Mouse (Mus musculus) cortical plate, adult 2 months (tissue): ENCODE results near the gene Fam19a5. TPM values are rescaled to one million over a fixed set of nuclear protein-coding genes. Genes with fewer than 3 reads are reported as not detected.
A peak's percentile ranks its signal among the peaks of the same experiment; 100 is the strongest.

Source experiments
- H3K27ac ChIP-seq: fragments of 200-500 bp; 2 replicates; pipeline ENCODE4 v1.5.1; 2012; ENCODE audit warnings: low read length, control low read depth, inconsistent platforms; ENCODE audit not compliant: insufficient read depth
- H3K4me1 ChIP-seq: fragments of 200-500 bp; 2 replicates; pipeline ENCODE4 v1.6.1; 2011; ENCODE audit warnings: low read length; ENCODE audit not compliant: control insufficient read depth, insufficient read depth
- H3K4me3 ChIP-seq: fragments of 200-500 bp; 2 replicates; pipeline ENCODE4 v1.5.1; 2011; ENCODE audit warnings: mild to moderate bottlenecking, low read length, control low read depth; ENCODE audit not compliant: insufficient read depth
- CTCF ChIP-seq: fragments of 200-500 bp; IDR thresholded peaks from 2 replicates; pipeline ENCODE4 v1.5.1; 2011; ENCODE audit warnings: mild to moderate bottlenecking, control low read depth, low read length; ENCODE audit not compliant: insufficient read depth; ENCODE audit errors: extremely low read depth
- POLR2A ChIP-seq: fragments of 200-500 bp; IDR thresholded peaks from 2 replicates; pipeline ENCODE4 v1.6.1; 2011; ENCODE audit warnings: mild to moderate bottlenecking, low read length, control low read depth; ENCODE audit not compliant: insufficient read depth; ENCODE audit errors: extremely low read depth
- polyA plus RNA-seq: library from polyadenylated mRNA; depleted of rRNA; stranded (reverse); fragments of >200 nt; gene quantifications from 2 replicates; pipeline ENCODE4 v1.2.3, GENCODE M21; 2012

Gene Fam19a5
- polyA plus RNA-seq, 1 experiment, result 102 TPM

- TF ChIP-seq POLR2A (no peak), CTCF (no peak)
- no peak overlapping the region for H3K4me3 ChIP-seq
- H3K4me1 ChIP-seq, result peaks cover 3% of the 10 kb centered on the region; the same call in 1 of the 2 replicates
- H3K27ac ChIP-seq, result no peak overlapping the region
Observed at GRCm38 (mm10) chr15:87609236-87609635, 65.1 kb downstream of the Fam19a5 start.

- Histone ChIP-seq H3K4me1 (peaks cover 6% of the 10 kb centered on the region), H3K4me3 (peak overlapping the region; percentile 31; the same call in 1 of the 2 replicates), H3K27ac (peak overlapping the region; percentile 72; the same call in 1 of the 2 replicates)
- TF ChIP-seq POLR2A, result no peak
- TF ChIP-seq CTCF, result peak; percentile 45
Observed at GRCm38 (mm10) chr15:87623966-87624609, 80.0 kb downstream of the Fam19a5 start.

- H3K4me1 ChIP-seq, result peaks cover 6% of the 10 kb centered on the region
- H3K27ac ChIP-seq, result peak overlapping the region; percentile 72; the same call in 1 of the 2 replicates
- TF ChIP-seq POLR2A (no peak), CTCF (no peak)
- peak overlapping the region; percentile 48; the same call in 1 of the 2 replicates for H3K4me3 ChIP-seq
Observed at GRCm38 (mm10) chr15:87624610-87625091, 80.6 kb downstream of the Fam19a5 start.

- TF ChIP-seq POLR2A (no peak), CTCF (peak; percentile 92)
- H3K4me3 ChIP-seq, result peak overlapping the region; percentile 48
- peaks cover 8% of the 10 kb centered on the region for H3K4me1 ChIP-seq
- H3K27ac ChIP-seq, result no peak overlapping the region
Observed at GRCm38 (mm10) chr15:87625236-87626023, 81.3 kb downstream of the Fam19a5 start.

DNA sequence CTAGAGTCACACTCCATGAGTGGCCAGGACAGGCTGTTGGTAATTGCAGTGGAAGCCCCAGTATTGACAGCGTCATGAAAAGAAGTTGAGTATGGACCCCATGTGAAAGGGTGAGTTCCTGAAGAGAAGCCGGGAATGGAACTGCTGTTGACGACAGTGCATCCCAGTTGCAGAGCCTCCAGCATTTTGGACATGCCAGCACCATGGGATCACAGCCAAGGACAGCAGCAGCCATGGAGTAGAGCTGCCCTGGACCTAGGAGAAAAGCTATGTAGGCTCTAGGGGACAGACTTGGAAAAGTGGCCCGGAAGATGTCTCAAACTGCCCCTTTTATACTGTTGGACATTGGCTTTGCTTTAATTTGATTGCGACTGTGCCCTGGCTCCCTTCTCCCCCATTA lies 91.2 kb downstream of the Fam19a5 start:
- Histone ChIP-seq H3K4me1 (peaks cover 4% of the 10 kb centered on the region), H3K4me3 (no peak overlapping the region), H3K27ac (no peak overlapping the region)
- TF ChIP-seq CTCF, result no peak
- TF ChIP-seq POLR2A, result no peak

DNA sequence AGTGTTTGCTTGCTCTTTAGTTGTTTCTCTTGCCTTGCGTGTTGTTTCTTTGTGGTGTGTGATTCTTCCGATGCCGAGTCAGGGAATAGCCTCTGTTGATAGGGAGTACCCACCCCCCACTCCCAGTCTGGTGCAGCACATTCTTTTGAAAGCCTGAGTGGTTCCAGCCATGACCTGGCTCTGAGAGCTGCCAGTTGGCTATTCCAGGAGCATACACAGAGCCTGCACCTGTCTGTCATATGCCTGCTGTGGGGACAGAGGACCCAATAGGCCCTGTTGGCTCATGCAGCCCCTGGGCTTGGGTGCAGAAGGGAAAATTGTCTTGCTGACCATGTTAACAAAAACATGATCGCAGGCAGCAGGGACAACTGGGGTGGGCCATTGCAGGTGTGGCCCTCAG lies 92.3 kb downstream of the Fam19a5 start:
- Histone ChIP-seq H3K4me3 (no peak overlapping the region), H3K4me1 (peaks cover 3% of the 10 kb centered on the region; the same call in 1 of the 2 replicates), H3K27ac (no peak overlapping the region)
- no peak for TF ChIP-seq CTCF
- TF ChIP-seq POLR2A, result no peak

DNA sequence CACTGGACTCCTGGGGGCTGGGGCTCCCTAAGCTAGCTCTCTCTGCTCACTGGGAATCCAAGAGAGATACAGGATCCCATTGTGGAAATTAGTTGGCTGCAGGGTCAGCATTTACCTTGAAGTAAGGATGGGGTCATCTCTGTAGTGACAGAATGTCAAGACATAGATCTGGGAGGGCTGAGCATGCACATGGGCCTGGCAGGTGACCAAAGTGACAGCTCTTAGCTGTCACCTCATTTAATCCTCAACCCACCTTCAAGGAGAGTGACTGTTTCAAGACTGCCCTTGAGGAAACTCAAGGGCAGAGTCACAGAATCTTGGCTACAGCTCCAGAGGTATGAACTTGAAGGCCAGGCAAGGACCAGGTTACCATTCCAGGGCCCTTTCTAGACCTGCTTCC lies 93.1 kb downstream of the Fam19a5 start:
- H3K4me3 ChIP-seq, result no peak overlapping the region
- no peak overlapping the region for H3K27ac ChIP-seq
- TF ChIP-seq POLR2A (no peak), CTCF (no peak)
- peaks cover 3% of the 10 kb centered on the region; the same call in 1 of the 2 replicates for H3K4me1 ChIP-seq

DNA sequence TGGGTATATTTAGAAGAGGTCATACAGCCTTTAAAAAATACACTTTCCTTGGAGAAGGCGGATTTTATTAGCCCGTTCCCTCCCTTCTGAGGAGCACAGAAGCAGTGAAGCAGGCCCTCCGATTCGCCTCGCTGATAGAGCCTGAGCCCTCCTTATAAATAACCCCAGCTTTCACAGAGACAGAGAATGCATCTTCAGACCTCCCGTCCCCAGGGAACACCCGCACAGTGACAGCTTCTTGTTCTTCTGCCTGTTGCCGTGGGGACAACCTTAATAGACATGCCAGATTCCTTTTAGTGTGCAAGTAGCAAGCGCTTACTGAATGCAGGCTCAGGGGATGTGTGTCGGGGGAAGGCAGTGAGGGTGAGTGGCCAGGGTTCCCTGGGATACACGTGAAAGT lies 94.2 kb downstream of the Fam19a5 start:
- TF ChIP-seq POLR2A, result no peak
- Histone ChIP-seq H3K4me3 (no peak overlapping the region), H3K27ac (no peak overlapping the region), H3K4me1 (peaks cover 3% of the 10 kb centered on the region; the same call in 1 of the 2 replicates)

DNA sequence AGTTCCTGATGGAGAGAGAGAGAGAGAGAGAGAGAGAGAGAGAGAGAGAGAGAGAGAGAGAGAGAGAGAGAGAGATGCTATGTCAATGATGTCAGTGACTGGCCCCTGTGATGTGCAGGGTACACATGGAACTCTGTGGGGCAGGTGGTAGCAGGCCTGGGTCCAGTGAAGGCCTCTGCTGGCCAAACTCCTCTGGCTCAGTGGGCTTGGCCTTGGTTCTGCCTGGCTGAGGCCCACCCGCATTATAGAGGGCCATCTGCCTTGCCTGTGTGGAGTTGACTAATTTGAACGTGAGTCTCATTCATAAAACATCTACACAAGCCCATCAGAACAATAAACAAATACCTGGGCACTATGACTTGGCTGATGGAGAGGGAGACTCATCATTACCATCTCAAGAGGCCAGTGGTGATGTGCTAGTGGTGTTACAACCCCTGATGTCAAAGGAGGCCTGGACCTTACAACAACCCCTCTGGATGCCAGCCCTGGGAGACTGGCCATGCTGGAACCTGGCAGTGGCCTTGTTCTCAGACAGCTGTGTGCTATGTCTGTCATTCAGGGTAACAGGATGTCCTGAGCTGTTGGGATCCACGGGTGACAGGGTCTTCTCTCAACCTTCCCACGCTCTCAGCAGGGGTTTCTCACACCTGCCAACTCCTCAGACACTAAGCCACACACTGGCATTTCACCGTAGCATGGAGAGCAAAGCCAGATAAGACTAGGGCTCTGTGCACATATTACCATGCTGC lies 102.4 kb downstream of the Fam19a5 start:
- Histone ChIP-seq H3K27ac (no peak overlapping the region), H3K4me3 (no peak overlapping the region), H3K4me1 (peaks cover 10% of the 10 kb centered on the region)
- TF ChIP-seq POLR2A (no peak), CTCF (no peak)
